Mouse (Mus musculus) brain, embryonic 14.5 days (tissue): ENCODE measurements around the gene Plp1.

Experiments
- CTCF ChIP-seq: fragments of 200-500 bp; IDR thresholded peaks from 2 replicates; pipeline ENCODE4 v1.5.1; 2012; ENCODE audit warnings: inconsistent platforms, mild to moderate bottlenecking, moderate library complexity, borderline replicate concordance; ENCODE audit not compliant: insufficient read depth, insufficient read length; ENCODE audit errors: extremely low read depth
- POLR2A ChIP-seq: fragments of 200-500 bp; IDR thresholded peaks from 2 replicates; pipeline ENCODE4 v1.6.1; 2012; ENCODE audit warnings: mild to moderate bottlenecking, inconsistent platforms, borderline replicate concordance; ENCODE audit not compliant: poor library complexity, insufficient read depth, insufficient read length, severe bottlenecking; ENCODE audit errors: extremely low read depth

GRCm38 (mm10) chrX:136773035-136773434 lies 49.4 kb upstream of the Plp1 start:
- no peak for TF ChIP-seq CTCF
- TF ChIP-seq POLR2A = no peak
